9 mouse cellular contexts compared by ENCODE assay signal in the genomic region with DNA sequence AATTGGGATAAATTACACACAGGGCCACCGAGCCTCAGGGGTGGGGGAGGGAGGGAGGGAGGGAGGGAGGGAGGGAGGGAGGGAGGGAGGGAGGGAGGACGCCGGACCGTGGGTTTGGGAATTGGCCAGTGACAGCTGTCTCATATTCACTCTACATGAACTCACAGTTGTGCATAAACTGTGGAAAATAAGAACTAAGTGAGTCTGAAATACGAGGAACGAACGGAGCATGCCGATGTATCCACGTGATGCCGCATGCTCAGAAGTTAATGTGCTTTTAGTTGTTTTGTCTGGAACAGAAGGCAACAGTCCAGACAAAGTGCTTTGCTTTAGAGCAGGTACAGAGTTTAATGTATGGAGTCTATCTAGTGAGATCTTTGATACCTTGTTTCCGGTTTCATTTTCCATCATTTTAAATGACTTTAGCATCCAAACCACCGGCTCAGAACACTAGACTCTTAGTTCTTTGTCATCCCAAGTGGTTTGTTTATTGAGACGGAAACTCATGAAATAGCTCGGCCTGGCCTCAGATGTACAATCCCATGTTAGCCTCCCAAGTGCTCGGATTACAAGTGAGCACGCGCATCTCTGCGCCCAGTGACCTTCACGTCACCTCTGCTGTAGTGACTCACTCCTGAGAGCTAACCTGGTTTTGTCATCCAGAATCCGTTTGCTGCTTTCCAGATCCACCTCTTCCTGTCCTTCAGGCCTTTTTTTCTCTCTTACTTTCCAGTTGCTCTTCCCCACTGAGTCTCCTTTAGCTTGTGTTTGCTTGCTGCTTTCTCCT. TPM values are rescaled to one million over a fixed set of nuclear protein-coding genes. Genes with fewer than 3 reads are reported as not detected.
DNase-seq lines count a peak whose midpoint lies in the region; ATAC-seq and TF ChIP-seq lines count a peak whose summit lies in the region.
"Had no signal": no experiment of that assay in that cellular context is flagged by ENCODE, and none has a peak within 500 bp of the region (broad histone marks: within the 10 kb centered on the region; RNA-seq: fewer than 3 reads in every experiment).

No protein-coding gene starts in this region.

- peak; percentile 84 for ATAC-seq in limb, embryonic 14.5 days (ENCODE audit: low FRiP score, low read depth)
- no peak for ATAC-seq in midbrain, postnatal 0 days (ENCODE audit: low FRiP score)

- TF ChIP-seq CTCF in kidney, adult 2 months (conservative IDR thresholded peaks at IDR 0.05; ENCODE audit: insufficient read depth, insufficient read length, low read depth, low read length) = no peak
- no peak for TF ChIP-seq CTCF in layer of hippocampus, adult 2 months (conservative IDR thresholded peaks at IDR 0.05)
- TF ChIP-seq CTCF in midbrain, postnatal 0 days (IDR thresholded peaks at IDR 0.05) = no peak

- H3K36me3 ChIP-seq in kidney, adult 2 months (ENCODE audit: control insufficient read depth, insufficient read depth, low read length) = peaks cover 4% of the 10 kb centered on the region
- peaks cover 29% of the 10 kb centered on the region for H3K36me3 ChIP-seq in limb, embryonic 14.5 days (ENCODE audit: control insufficient read depth, insufficient read depth, low read length)
- H3K36me3 ChIP-seq in midbrain, postnatal 0 days (ENCODE audit: insufficient read depth, low read length) = no peaks in the 10 kb centered on the region
- H3K36me3 ChIP-seq: G1E had no signal

- H3K4me2 ChIP-seq in limb, embryonic 14.5 days (replicated peaks; ENCODE audit: low read depth, low read length, severe bottlenecking) = no peak overlapping the region
- H3K4me2 ChIP-seq in midbrain, postnatal 0 days (ENCODE audit: low read depth, low read length, poor library complexity, severe bottlenecking) = no peak overlapping the region

- peaks cover 15% of the 10 kb centered on the region for H3K4me1 ChIP-seq in kidney, adult 2 months (ENCODE audit: control insufficient read depth, insufficient read depth, low read length)
- peaks cover 4% of the 10 kb centered on the region; the same call in 1 of the 2 replicates for H3K4me1 ChIP-seq in limb, embryonic 14.5 days (ENCODE audit: control insufficient read depth, insufficient read depth, low read length)
- H3K4me1 ChIP-seq in midbrain, postnatal 0 days (ENCODE audit: insufficient read depth, low read length) = no peaks in the 10 kb centered on the region

- H3K27ac ChIP-seq in kidney, adult 2 months (ENCODE audit: insufficient read depth, low read depth, low read length) = peak overlapping the region; percentile 22; the same call in 1 of the 2 replicates
- H3K27ac ChIP-seq in limb, embryonic 14.5 days (replicated peaks; ENCODE audit: low read depth, low read length) = peak overlapping the region; percentile 59; the same call in 1 of the 2 replicates
- H3K27ac ChIP-seq in layer of hippocampus, adult 2 months = no peak overlapping the region
- H3K27ac ChIP-seq in midbrain, postnatal 0 days (ENCODE audit: low read depth, low read length) = no peak overlapping the region

- H3K9me3 ChIP-seq in limb, embryonic 14.5 days (ENCODE audit: control insufficient read depth, low read length) = no peaks in the 10 kb centered on the region
- H3K9me3 ChIP-seq in midbrain, postnatal 0 days (ENCODE audit: low read length) = no peaks in the 10 kb centered on the region
- H3K9me3 ChIP-seq: G1E had no signal

- no peaks in the 10 kb centered on the region for H3K27me3 ChIP-seq in kidney, adult 2 months (replicated peaks; ENCODE audit: control insufficient read depth, insufficient read depth, low read length)
- H3K27me3 ChIP-seq in limb, embryonic 14.5 days (ENCODE audit: control insufficient read depth, insufficient read depth, low read length) = no peaks in the 10 kb centered on the region
- no peaks in the 10 kb centered on the region for H3K27me3 ChIP-seq in midbrain, postnatal 0 days (ENCODE audit: insufficient read depth, low read length)

- TF ChIP-seq POLR2A in kidney, adult 2 months (IDR thresholded peaks at IDR 0.05; ENCODE audit: low read depth, low read length) = no peak
- TF ChIP-seq POLR2A in limb, embryonic 14.5 days (IDR thresholded peaks at IDR 0.05; ENCODE audit: borderline replicate concordance, extremely low read depth, insufficient read depth, insufficient read length) = no peak

- no peak for DNase-seq in kidney, adult 2 months
- no peak for DNase-seq in kidney, adult 9 months
- DNase-seq in R1 (ENCODE audit: low read depth, low spot score) = peak; percentile 68
- DNase-seq in gastrocnemius, postnatal 25 days = peak; percentile 51
- DNase-seq in limb, embryonic 14.5 days (ENCODE audit: low spot score) = peak; percentile 73
- no peak for DNase-seq in layer of hippocampus, adult 2 months (ENCODE audit: low spot score in 2 of 2)
- DNase-seq in midbrain, postnatal 0 days (ENCODE audit: low spot score) = no peak
- DNase-seq in T-cell, adult 2 months (ENCODE audit: low spot score) = no peak

- WGBS in kidney, adult 2 months = 26% methylated on average over 20 of the region's 20 CpGs
- WGBS in limb, embryonic 14.5 days = 47% methylated on average over 19 of the region's 20 CpGs
- WGBS in midbrain, postnatal 0 days = 73% methylated on average over 19 of the region's 20 CpGs

- no peak overlapping the region for H3K9ac ChIP-seq in limb, embryonic 14.5 days (ENCODE audit: low read depth, low read length, severe bottlenecking)
- no peak overlapping the region for H3K9ac ChIP-seq in midbrain, postnatal 0 days (replicated peaks; ENCODE audit: low read length, poor library complexity, severe bottlenecking)

- H3K4me3 ChIP-seq in kidney, adult 2 months (ENCODE audit: insufficient read depth, low read depth, low read length) = no peak overlapping the region
- H3K4me3 ChIP-seq in limb, embryonic 14.5 days (replicated peaks; ENCODE audit: low read length) = no peak overlapping the region
- H3K4me3 ChIP-seq in layer of hippocampus, adult 2 months = no peak overlapping the region
- no peak overlapping the region for H3K4me3 ChIP-seq in midbrain, postnatal 0 days (ENCODE audit: low read depth, low read length)

RNA-seq across cellular contexts. Expression of a gene that starts 22.4 kb away (rescaled TPM):
- polyA plus RNA-seq in kidney, adult 2 months (2012; rRNA removed) = 6.1 and 6.3 TPM in 2 replicates
- 1 to 10 TPM in 1 of 2 experiments, under 1 TPM in 1; 0.92 to 1.2 TPM for total RNA-seq in gastrocnemius, postnatal 25 days (2021)
- 5.3 and 6.0 TPM in 2 replicates for polyA plus RNA-seq in limb, embryonic 14.5 days (2012; rRNA removed)
- polyA plus RNA-seq in limb, embryonic 14.5 days (2014; fragmentation: Nextera tagmentation; extraction: Ambion mirVana) = 2.6 and 2.8 TPM in 2 replicates
- total RNA-seq in layer of hippocampus, adult 2 months (2021) = 1 to 10 TPM; 4.7 to 4.8 TPM
- total RNA-seq in midbrain, postnatal 0 days (2014; rRNA removed) = 4.2 and 4.7 TPM in 2 replicates
- polyA plus RNA-seq in midbrain, postnatal 0 days (2015; fragmentation: Nextera tagmentation; extraction: Ambion mirVana) = 0.28 and 0.32 TPM in 2 replicates

Comparison
In these comparisons a context has a peak if more than half of its experiments do, and no peak if none do; other contexts are left out.
1. DNase-seq: peak in R1 (single experiment), gastrocnemius, postnatal 25 days (single experiment) and limb, embryonic 14.5 days (single experiment); none in kidney, adult 2 months (single experiment), kidney, adult 9 months (single experiment), layer of hippocampus, adult 2 months (0 of 2), midbrain, postnatal 0 days (single experiment) and T-cell, adult 2 months (single experiment).
2. H3K27ac ChIP-seq: peak in kidney, adult 2 months (single experiment) and limb, embryonic 14.5 days (single experiment); none in layer of hippocampus, adult 2 months (single experiment) and midbrain, postnatal 0 days (single experiment).